Mouse (Mus musculus) heart, adult 2 months (tissue): Measurements from ENCODE around the gene Spats2.

ENCODE experiments used
- CTCF ChIP-seq: fragments of 200-600 bp; IDR thresholded peaks from 2 replicates; pipeline ENCODE4 v1.8.1; 2022; ENCODE audit warnings: antibody characterized with exemption, mild to moderate bottlenecking, moderate library complexity
- EP300 ChIP-seq: fragments of 200-500 bp; IDR thresholded peaks from 2 replicates; pipeline ENCODE4 v1.6.1; 2011; ENCODE audit warnings: low read depth, low read length, control low read depth; ENCODE audit not compliant: insufficient read depth
- POLR2A ChIP-seq: fragments of 200-500 bp; IDR thresholded peaks from 2 replicates; pipeline ENCODE4 v1.6.1; 2011; ENCODE audit warnings: mild to moderate bottlenecking, low read depth, low read length, control low read depth; ENCODE audit not compliant: insufficient read depth

GRCm38 (mm10) chr15:99233719-99234118 is 108.0 kb downstream of the Spats2 start:
- no peak for TF ChIP-seq CTCF
- no peak for TF ChIP-seq EP300
- TF ChIP-seq POLR2A, result no peak
